Mouse (Mus musculus): Measurements from ENCODE around the gene Rpl18.
A peak's percentile ranks its signal among the peaks of the same experiment; 100 is the strongest.

DNA sequence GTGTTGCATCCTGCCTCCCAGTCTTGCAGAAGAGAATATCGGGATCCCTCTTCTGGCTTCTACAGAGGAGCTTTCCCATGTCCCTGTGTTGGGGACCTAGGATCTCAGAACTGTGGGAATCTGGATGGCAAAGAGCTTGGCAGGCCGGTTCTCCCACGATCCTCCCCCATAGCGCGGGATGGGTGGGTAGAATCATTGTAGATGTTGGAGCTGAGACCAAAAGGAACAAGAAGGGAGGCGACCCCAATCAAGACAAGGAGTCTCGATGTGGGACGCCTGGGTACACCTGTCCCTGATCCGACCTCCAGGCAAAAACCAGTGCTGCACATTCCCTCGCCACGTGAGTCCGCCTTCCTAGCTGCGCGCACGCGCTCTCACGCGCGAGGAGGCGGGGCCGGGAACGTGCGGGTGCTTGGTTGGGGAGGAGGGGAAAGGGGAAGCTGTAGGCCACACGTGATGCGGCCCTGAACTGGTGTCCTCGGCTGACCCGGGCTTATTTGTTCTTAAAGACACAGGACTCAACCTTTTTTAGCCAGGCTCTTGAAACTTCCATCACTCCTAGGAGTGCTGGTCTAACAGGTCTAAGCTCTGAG is 7.8 kb upstream of the Rpl18 start:
- TF ChIP-seq USF1 (IDR thresholded peaks at IDR 0.05; ENCODE audit: low read depth): peak; percentile 82
- peak; percentile 54 for TF ChIP-seq POLR2A (IDR thresholded peaks at IDR 0.05; ENCODE audit: insufficient read length, low read depth)
